Mouse (Mus musculus) cortical plate, adult 2 months (tissue): Measurements from ENCODE around the gene Mthfd2l. TPM values are rescaled to one million over a fixed set of nuclear protein-coding genes. Genes with fewer than 3 reads are reported as not detected.
A peak's percentile ranks its signal among the peaks of the same experiment; 100 is the strongest.

Experiments
- H3K27ac ChIP-seq: fragments of 200-500 bp; 2 replicates; pipeline ENCODE4 v1.5.1; 2012; ENCODE audit warnings: low read length, control low read depth, inconsistent platforms; ENCODE audit not compliant: insufficient read depth
- H3K4me1 ChIP-seq: fragments of 200-500 bp; 2 replicates; pipeline ENCODE4 v1.6.1; 2011; ENCODE audit warnings: low read length; ENCODE audit not compliant: control insufficient read depth, insufficient read depth
- H3K4me3 ChIP-seq: fragments of 200-500 bp; 2 replicates; pipeline ENCODE4 v1.5.1; 2011; ENCODE audit warnings: mild to moderate bottlenecking, low read length, control low read depth; ENCODE audit not compliant: insufficient read depth
- CTCF ChIP-seq: fragments of 200-500 bp; IDR thresholded peaks from 2 replicates; pipeline ENCODE4 v1.5.1; 2011; ENCODE audit warnings: mild to moderate bottlenecking, control low read depth, low read length; ENCODE audit not compliant: insufficient read depth; ENCODE audit errors: extremely low read depth
- POLR2A ChIP-seq: fragments of 200-500 bp; IDR thresholded peaks from 2 replicates; pipeline ENCODE4 v1.6.1; 2011; ENCODE audit warnings: mild to moderate bottlenecking, low read length, control low read depth; ENCODE audit not compliant: insufficient read depth; ENCODE audit errors: extremely low read depth
- polyA plus RNA-seq: library from polyadenylated mRNA; depleted of rRNA; stranded (reverse); fragments of >200 nt; gene quantifications from 2 replicates; pipeline ENCODE4 v1.2.3, GENCODE M21; 2012; rRNA removed

Gene Mthfd2l
- polyA plus RNA-seq: 16.7 and 18.2 TPM in 2 replicates

GRCm38 (mm10) chr5:90930971-90931851 lies at the start of gene Mthfd2l:
Gene Mthfd2l (plus strand): TSS chr5:90931117.
- Histone ChIP-seq H3K4me1 (peaks cover 3% of the 10 kb centered on the region), H3K4me3 (peak within 1 kb of the TSS; percentile 65), H3K27ac (peak within 1 kb of the TSS; percentile 83; the same call in 1 of the 2 replicates)
- TF ChIP-seq CTCF (no peak), POLR2A (no peak)

- H3K4me3 ChIP-seq: no peak overlapping the region
- TF ChIP-seq CTCF: no peak
- TF ChIP-seq POLR2A: no peak
Measured at GRCm38 (mm10) chr5:90881682-90882081, 49.2 kb upstream of the Mthfd2l start.

GRCm38 (mm10) chr5:90882146-90882545 lies 48.8 kb upstream of the Mthfd2l start:
- no peaks in the 10 kb centered on the region for H3K4me1 ChIP-seq
- no peak overlapping the region for H3K27ac ChIP-seq
- H3K4me3 ChIP-seq: no peak overlapping the region
- TF ChIP-seq POLR2A (no peak), CTCF (no peak)

More at GRCm38 (mm10) chr5:90881682-90882081, 49.2 kb upstream of the Mthfd2l start:
- Histone ChIP-seq H3K4me1 (no peaks in the 10 kb centered on the region), H3K27ac (no peak overlapping the region)

- no peak for TF ChIP-seq POLR2A
- no peak for TF ChIP-seq CTCF
- Histone ChIP-seq H3K4me3 (no peak overlapping the region), H3K4me1 (no peaks in the 10 kb centered on the region), H3K27ac (no peak overlapping the region)
Measured at GRCm38 (mm10) chr5:90884628-90885242, 46.2 kb upstream of the Mthfd2l start.

- TF ChIP-seq CTCF (no peak), POLR2A (no peak)
- H3K4me3 ChIP-seq: no peak overlapping the region
- H3K27ac ChIP-seq: no peak overlapping the region
- no peaks in the 10 kb centered on the region for H3K4me1 ChIP-seq
Measured at GRCm38 (mm10) chr5:90888661-90889060, 42.3 kb upstream of the Mthfd2l start.

- 0 out of 2 replicates have a peak, but pooled peaks have one; percentile 7 for TF ChIP-seq CTCF
- no peak for TF ChIP-seq POLR2A
- Histone ChIP-seq H3K27ac (no peak within 1 kb of the TSS), H3K4me3 (peak within 1 kb of the TSS; percentile 33), H3K4me1 (no peaks in the 10 kb centered on the region)
Measured at GRCm38 (mm10) chr5:90890519-90891463, 40.1 kb upstream of the Mthfd2l start, which contains the start of gene Cxcl1. Gene Cxcl1 (plus strand): TSS chr5:90891241.

GRCm38 (mm10) chr5:90891464-90891813 lies 39.5 kb upstream of the Mthfd2l start:
- no peak overlapping the region for H3K27ac ChIP-seq
- H3K4me3 ChIP-seq: peak overlapping the region; percentile 33; the same call in 1 of the 2 replicates

GRCm38 (mm10) chr5:90894231-90894630 lies 36.7 kb upstream of the Mthfd2l start:
- Histone ChIP-seq H3K27ac (no peak overlapping the region), H3K4me1 (no peaks in the 10 kb centered on the region), H3K4me3 (no peak overlapping the region)
- TF ChIP-seq POLR2A (no peak), CTCF (no peak)

More at GRCm38 (mm10) chr5:90891464-90891813, 39.5 kb upstream of the Mthfd2l start:
- TF ChIP-seq POLR2A (no peak), CTCF (no peak)
- no peaks in the 10 kb centered on the region for H3K4me1 ChIP-seq

GRCm38 (mm10) chr5:90897429-90897828 lies 33.5 kb upstream of the Mthfd2l start:
- H3K27ac ChIP-seq: no peak overlapping the region
- no peak for TF ChIP-seq POLR2A
- TF ChIP-seq CTCF: no peak
- H3K4me1 ChIP-seq: no peaks in the 10 kb centered on the region
- H3K4me3 ChIP-seq: no peak overlapping the region

GRCm38 (mm10) chr5:90899308-90899707 lies 31.6 kb upstream of the Mthfd2l start:
- no peak overlapping the region for H3K4me3 ChIP-seq
- H3K4me1 ChIP-seq: peaks cover 2% of the 10 kb centered on the region; the same call in 1 of the 2 replicates
- TF ChIP-seq CTCF (no peak), POLR2A (no peak)
- H3K27ac ChIP-seq: no peak overlapping the region
